Mouse (Mus musculus) myocyte (in vitro differentiated cells): ENCODE results near the gene Card10.
A peak's percentile ranks its signal among the peaks of the same experiment; 100 is the strongest.

Experiments used
- CEBPB ChIP-seq: IDR thresholded peaks from 2 replicates; pipeline ENCODE4 v1.6.1; 2011; ENCODE audit warnings: mild to moderate bottlenecking, moderate library complexity; ENCODE audit not compliant: poor library complexity, insufficient read depth, severe bottlenecking
- E2F4 ChIP-seq: IDR thresholded peaks from one replicate; pipeline ENCODE4 v1.6.1; 2011; ENCODE audit warnings: mild to moderate bottlenecking, control low read depth, moderate library complexity; ENCODE audit not compliant: insufficient read depth
- MAX ChIP-seq: IDR thresholded peaks from one replicate; pipeline ENCODE4 v1.6.1; 2011; ENCODE audit warnings: low read depth, mild to moderate bottlenecking, control low read depth
- MYOD1 ChIP-seq, 3 experiments: IDR thresholded peaks; one replicate each; pipeline ENCODE4 v1.6.1; 2011; ENCODE audit warnings: control low read depth in 2 of 3, low read depth in 2 of 3, mild to moderate bottlenecking in 2 of 3, moderate library complexity in 1 of 3; ENCODE audit not compliant: insufficient read length in 2 of 3, control insufficient read depth in 1 of 3
- MYOG ChIP-seq, 3 experiments: IDR thresholded peaks; one replicate each; pipeline ENCODE4 v1.6.1; 2011; ENCODE audit warnings: control low read depth in 2 of 3, low read depth in 2 of 3, mild to moderate bottlenecking in 2 of 3; ENCODE audit not compliant: insufficient read length in 2 of 3, control insufficient read depth in 1 of 3, insufficient read depth in 1 of 3
- POLR2A ChIP-seq: IDR thresholded peaks from one replicate; pipeline ENCODE4 v1.6.1; 2011; ENCODE audit warnings: low read depth, mild to moderate bottlenecking, control low read depth, moderate library complexity; ENCODE audit not compliant: insufficient read length
- POLR2AphosphoS2 ChIP-seq: IDR thresholded peaks from one replicate; pipeline ENCODE4 v1.6.1; 2011; ENCODE audit warnings: low read depth, control low read depth; ENCODE audit not compliant: insufficient read length
- REST ChIP-seq: IDR thresholded peaks from one replicate; pipeline ENCODE4 v1.6.1; 2011; ENCODE audit warnings: mild to moderate bottlenecking, control low read depth, moderate library complexity; ENCODE audit not compliant: insufficient read depth, insufficient read length
- TCF12 ChIP-seq: IDR thresholded peaks from one replicate; pipeline ENCODE4 v1.6.1; 2011; ENCODE audit warnings: mild to moderate bottlenecking, control low read depth; ENCODE audit not compliant: poor library complexity, insufficient read depth, severe bottlenecking
- USF1 ChIP-seq: IDR thresholded peaks from one replicate; pipeline ENCODE4 v1.6.1; 2011; ENCODE audit warnings: low read depth, mild to moderate bottlenecking, control low read depth, moderate library complexity

- TF ChIP-seq E2F4 (no peak), POLR2A (peak; percentile 67), USF1 (no peak), MAX (no peak), MYOD1 (IDR thresholded peaks at IDR 0.05; ENCODE audit: control insufficient read depth in 1 of 3, insufficient read length in 2 of 3, low read depth in 2 of 3) (peak in 2 of 3 experiments; percentile 41 to 46), CEBPB (no peak), POLR2AphosphoS2 (no peak), REST (no peak), TCF12 (no peak), MYOG (IDR thresholded peaks at IDR 0.05; ENCODE audit: control insufficient read depth in 1 of 3, insufficient read depth in 1 of 3, insufficient read length in 2 of 3, low read depth in 2 of 3) (peak in 2 of 3 experiments; percentile 53 to 65)
Observed at GRCm38 (mm10) chr15:78802776-78803391, at the start of gene Card10.
